Mouse (Mus musculus) neural tube, embryonic 11.5 days (tissue): ENCODE data around the gene Tmem63a. TPM values are rescaled to one million over a fixed set of nuclear protein-coding genes. Genes with fewer than 3 reads are reported as not detected.

Experiments
- ATAC-seq: fragments of 200-750 bp; cut with Nextera tagmentation; 2 replicates; pipeline ENCODE4 v1.8.0; 2017; ENCODE audit warnings: moderate number of reproducible peaks, mild to moderate bottlenecking, moderate TSS enrichment, moderate library complexity; ENCODE audit not compliant: insufficient read depth, low FRiP score, low TSS enrichment
- DNase-seq: peaks from one replicate; pipeline ENCODE4 v3.0.0-alpha.2; 2015; ENCODE audit warnings: low spot score
- H3K27ac ChIP-seq: fragments of 300-500 bp; sonication (generic); 2 replicates; pipeline ENCODE4 v1.5.1; 2014; ENCODE audit warnings: low read depth, mild to moderate bottlenecking, low read length
- H3K27me3 ChIP-seq: fragments of 300-500 bp; sonication (generic); 2 replicates; pipeline ENCODE4 v1.6.1; 2014; ENCODE audit warnings: mild to moderate bottlenecking, low read length, mixed read lengths; ENCODE audit not compliant: control insufficient read depth, insufficient read depth
- H3K36me3 ChIP-seq: fragments of 300-500 bp; sonication (generic); 2 replicates; pipeline ENCODE4 v1.6.1; 2014; ENCODE audit warnings: mild to moderate bottlenecking, low read length, moderate library complexity, mixed read lengths; ENCODE audit not compliant: control insufficient read depth, insufficient read depth
- H3K4me1 ChIP-seq: fragments of 300-500 bp; sonication (generic); 2 replicates; pipeline ENCODE4 v1.6.1; 2014; ENCODE audit warnings: low read length, mixed read lengths; ENCODE audit not compliant: control insufficient read depth, insufficient read depth
- H3K4me2 ChIP-seq: fragments of 300-500 bp; sonication (generic); 2 replicates; pipeline ENCODE4 v1.6.1; 2014; ENCODE audit warnings: low read depth, mild to moderate bottlenecking, moderate library complexity
- H3K4me3 ChIP-seq: fragments of 300-500 bp; sonication (generic); 2 replicates; pipeline ENCODE4 v1.5.1; 2014; ENCODE audit warnings: low read depth, low read length
- H3K9ac ChIP-seq: fragments of 300-500 bp; sonication (generic); 2 replicates; pipeline ENCODE4 v1.6.1; 2014; ENCODE audit warnings: mild to moderate bottlenecking, low read length
- H3K9me3 ChIP-seq: fragments of 300-500 bp; sonication (generic); 2 replicates; pipeline ENCODE4 v1.6.1; 2016; ENCODE audit warnings: low read length; ENCODE audit not compliant: control insufficient read depth
- WGBS: fragments of 180-500 bp; shearing (Covaris S2); extraction: QIAGEN DNeasy Blood & Tissue Kit; methylation state at CpG from one replicate; pipeline ENCODE4 v1.1.7; 2014; 5-methylcytosine and 5-hydroxymethylcytosine counted together
- polyA plus RNA-seq: library from polyadenylated mRNA; unstranded; fragments of >200 nt; fragmentation: Nextera tagmentation; extraction: Ambion mirVana; gene quantifications from 2 replicates; pipeline ENCODE4 v1.2.1, GENCODE M21; 2014

The Tmem63a gene
- polyA plus RNA-seq, 1 experiment from 2014 or later: 3.1 TPM

DNA sequence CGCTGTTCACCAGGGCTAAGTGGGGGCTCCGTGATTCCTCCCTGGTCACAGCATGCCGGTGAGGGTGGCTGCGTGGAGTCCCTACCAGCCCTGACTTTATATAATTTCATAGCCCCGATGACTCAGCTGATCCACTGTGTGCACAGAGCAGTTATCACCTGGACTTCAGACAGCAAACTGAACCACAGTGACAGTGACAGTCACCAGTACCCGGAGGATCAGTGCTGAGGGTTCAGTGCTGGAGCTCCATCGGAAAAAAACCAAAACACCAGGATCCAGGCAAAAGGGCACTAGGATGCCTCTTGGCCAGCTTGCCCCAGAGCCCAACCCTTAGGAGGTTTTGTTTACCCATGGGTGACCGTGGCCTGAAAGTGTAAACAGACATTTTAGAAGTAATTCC, 63.2 kb downstream of the Tmem63a start:
- ATAC-seq: no peak
- no peak overlapping the region for H3K9ac ChIP-seq
- no peaks in the 10 kb centered on the region for H3K36me3 ChIP-seq
- H3K4me3 ChIP-seq: no peak overlapping the region
- no peak overlapping the region for H3K4me2 ChIP-seq
- no peaks in the 10 kb centered on the region for H3K9me3 ChIP-seq
- 91% methylated on average over 8 of the region's 8 CpGs for WGBS
- H3K27me3 ChIP-seq: no peaks in the 10 kb centered on the region
- DNase-seq: no peak
- H3K27ac ChIP-seq: no peak overlapping the region
- H3K4me1 ChIP-seq: no peaks in the 10 kb centered on the region; the same call in 1 of the 2 replicates

GRCm38 (mm10) chr1:181007831-181008230, 65.7 kb downstream of the Tmem63a start:
- 77% methylated on average over 6 of the region's 6 CpGs for WGBS
- no peak for DNase-seq
- Histone ChIP-seq H3K4me3 (no peak overlapping the region), H3K9ac (no peak overlapping the region), H3K4me2 (no peak overlapping the region), H3K9me3 (no peaks in the 10 kb centered on the region), H3K27ac (no peak overlapping the region), H3K27me3 (no peaks in the 10 kb centered on the region), H3K4me1 (no peaks in the 10 kb centered on the region), H3K36me3 (no peaks in the 10 kb centered on the region)
- no peak for ATAC-seq

- Histone ChIP-seq H3K9me3 (no peaks in the 10 kb centered on the region), H3K4me2 (no peak overlapping the region), H3K4me1 (no peaks in the 10 kb centered on the region), H3K27ac (no peak overlapping the region), H3K36me3 (no peaks in the 10 kb centered on the region), H3K27me3 (no peaks in the 10 kb centered on the region), H3K4me3 (no peak overlapping the region), H3K9ac (no peak overlapping the region)
- WGBS: 97% methylated on average over 2 of the region's 2 CpGs
- DNase-seq: no peak
- ATAC-seq: no peak
Measured at GRCm38 (mm10) chr1:181008266-181008665, 66.1 kb downstream of the Tmem63a start.

GRCm38 (mm10) chr1:181009011-181009590, 67.0 kb downstream of the Tmem63a start:
- Histone ChIP-seq H3K4me3 (no peak overlapping the region), H3K27me3 (no peaks in the 10 kb centered on the region), H3K9ac (no peak overlapping the region), H3K36me3 (no peaks in the 10 kb centered on the region), H3K4me2 (no peak overlapping the region), H3K4me1 (no peaks in the 10 kb centered on the region), H3K9me3 (no peaks in the 10 kb centered on the region), H3K27ac (no peak overlapping the region)
- no peak for DNase-seq
- 89% methylated on average over 4 of the region's 4 CpGs for WGBS
- no peak for ATAC-seq

GRCm38 (mm10) chr1:181009754-181010153, 67.6 kb downstream of the Tmem63a start:
- Histone ChIP-seq H3K27me3 (no peaks in the 10 kb centered on the region), H3K9ac (no peak overlapping the region), H3K4me2 (no peak overlapping the region), H3K4me1 (no peaks in the 10 kb centered on the region), H3K27ac (no peak overlapping the region), H3K4me3 (no peak overlapping the region), H3K36me3 (no peaks in the 10 kb centered on the region), H3K9me3 (no peaks in the 10 kb centered on the region)
- no peak for DNase-seq
- 70% methylated on average over 3 of the region's 3 CpGs for WGBS
- ATAC-seq: no peak

DNA sequence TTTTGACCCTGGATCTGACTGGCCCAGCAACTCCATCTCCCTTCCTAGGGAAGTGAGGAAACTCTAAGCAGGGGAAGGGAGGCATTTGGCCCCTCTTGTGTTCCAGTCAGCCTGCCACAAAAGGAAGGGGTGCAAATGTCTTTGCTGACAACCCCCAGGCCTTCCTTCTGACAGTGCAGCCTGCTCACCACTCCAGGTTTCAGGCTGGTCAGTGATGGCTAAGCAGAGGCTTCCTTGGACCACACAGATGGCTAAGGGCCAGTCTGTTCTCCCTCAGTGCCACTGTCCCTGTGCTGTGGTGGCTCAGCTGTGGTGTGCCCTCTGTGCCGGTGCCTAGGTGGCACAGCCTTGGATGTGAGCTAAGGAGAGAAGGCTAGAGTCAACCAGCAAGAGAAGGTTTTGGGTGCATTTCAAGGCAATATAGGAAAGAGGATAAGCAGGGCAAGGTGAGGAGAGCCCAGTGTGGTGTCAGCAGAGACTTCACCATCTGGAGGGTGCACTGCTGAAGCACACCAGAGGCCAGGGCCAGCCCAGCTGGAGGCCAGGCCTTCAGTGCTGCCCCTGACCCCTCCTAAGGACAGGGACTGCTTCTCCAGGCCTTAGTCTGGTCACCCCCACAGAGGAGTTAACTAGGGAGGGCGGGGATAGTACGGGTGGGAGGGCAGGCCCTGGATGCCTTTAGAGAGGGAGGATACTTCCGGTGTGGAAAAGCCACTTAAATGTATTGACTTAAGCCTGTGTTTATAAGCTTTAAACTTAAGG, 68.2 kb downstream of the Tmem63a start:
- H3K4me3 ChIP-seq: no peak overlapping the region
- no peaks in the 10 kb centered on the region for H3K4me1 ChIP-seq
- H3K36me3 ChIP-seq: no peaks in the 10 kb centered on the region
- no peak for ATAC-seq
- no peak overlapping the region for H3K27ac ChIP-seq
- no peak overlapping the region for H3K9ac ChIP-seq
- H3K4me2 ChIP-seq: no peak overlapping the region
- no peaks in the 10 kb centered on the region for H3K9me3 ChIP-seq
- WGBS: 65% methylated on average over 4 of the region's 4 CpGs
- no peak for DNase-seq
- H3K27me3 ChIP-seq: no peaks in the 10 kb centered on the region

DNA sequence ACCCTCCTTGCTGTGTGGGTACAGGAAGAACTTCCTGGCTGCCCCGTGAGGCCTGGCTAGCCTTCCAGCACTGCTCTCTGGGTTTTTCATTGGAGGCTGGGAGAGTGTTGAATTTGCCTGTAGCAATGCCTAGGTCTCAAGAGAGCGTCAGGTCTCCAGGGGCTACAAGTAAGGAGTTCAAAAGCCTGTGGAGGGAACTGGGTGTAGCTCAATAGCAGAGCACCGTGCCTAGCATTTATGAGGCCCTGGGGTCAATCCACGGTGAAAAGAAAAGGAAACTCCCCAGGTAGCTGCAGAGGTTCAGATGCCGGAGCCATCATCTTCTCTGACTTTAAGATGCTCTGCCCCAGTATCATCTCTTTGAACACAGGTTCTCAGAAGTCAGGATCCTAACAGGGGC, 69.5 kb downstream of the Tmem63a start:
- H3K36me3 ChIP-seq: no peaks in the 10 kb centered on the region
- no peaks in the 10 kb centered on the region for H3K27me3 ChIP-seq
- H3K9ac ChIP-seq: no peak overlapping the region
- no peak for DNase-seq
- no peak overlapping the region for H3K27ac ChIP-seq
- WGBS: 45% methylated on average over 5 of the region's 5 CpGs
- no peaks in the 10 kb centered on the region for H3K9me3 ChIP-seq
- ATAC-seq: no peak
- H3K4me3 ChIP-seq: no peak overlapping the region
- 0 out of 2 replicates have a peak, but pooled peaks cover 2% of the 10 kb centered on the region for H3K4me1 ChIP-seq
- H3K4me2 ChIP-seq: no peak overlapping the region

DNA sequence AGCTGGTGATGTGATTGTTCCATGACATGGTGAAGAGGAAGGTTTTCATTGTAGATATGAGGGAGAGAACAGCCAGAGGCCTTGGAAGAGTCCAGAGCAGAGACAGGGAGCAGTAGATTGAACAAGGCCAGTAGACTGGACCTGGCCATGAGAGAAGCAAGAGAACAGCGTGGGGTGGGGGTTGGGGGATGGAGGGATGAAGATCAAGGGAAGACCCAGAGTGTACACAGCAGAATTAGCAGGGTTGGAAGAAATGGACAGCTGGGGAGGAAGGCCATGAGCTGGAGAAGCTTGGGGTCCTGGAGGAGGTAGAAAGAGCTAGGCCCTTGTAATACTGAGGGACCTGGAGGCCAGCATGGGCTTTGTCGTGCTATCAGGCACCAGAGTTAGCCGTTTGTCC, 70.3 kb downstream of the Tmem63a start:
- Histone ChIP-seq H3K4me2 (no peak overlapping the region), H3K9me3 (no peaks in the 10 kb centered on the region), H3K27ac (no peak overlapping the region), H3K9ac (no peak overlapping the region), H3K27me3 (no peaks in the 10 kb centered on the region), H3K4me3 (no peak overlapping the region), H3K36me3 (no peaks in the 10 kb centered on the region), H3K4me1 (peaks cover 4% of the 10 kb centered on the region; the same call in 1 of the 2 replicates)
- 85% methylated on average over 3 of the region's 3 CpGs for WGBS
- DNase-seq (no peak), ATAC-seq (no peak)

- no peaks in the 10 kb centered on the region for H3K36me3 ChIP-seq
- no peaks in the 10 kb centered on the region for H3K27me3 ChIP-seq
- H3K27ac ChIP-seq: no peak overlapping the region
- no peak overlapping the region for H3K4me2 ChIP-seq
- H3K4me1 ChIP-seq: peaks cover 4% of the 10 kb centered on the region; the same call in 1 of the 2 replicates
- no peak overlapping the region for H3K9ac ChIP-seq
- 81% methylated on average over 6 of the region's 6 CpGs for WGBS
- no peaks in the 10 kb centered on the region for H3K9me3 ChIP-seq
- H3K4me3 ChIP-seq: no peak overlapping the region
- no peak for ATAC-seq
- no peak for DNase-seq
Measured at GRCm38 (mm10) chr1:181013446-181013845, 71.3 kb downstream of the Tmem63a start.
